Mouse (Mus musculus) CD4-positive, CD25-positive, alpha-beta regulatory T cell, adult 4 months (primary cell): ENCODE results near the gene Sec24a. TPM values are rescaled to one million over a fixed set of nuclear protein-coding genes. Genes with fewer than 3 reads are reported as not detected.
A peak's percentile ranks its signal among the peaks of the same experiment; 100 is the strongest.
"Not testable (repeated sequence)": the region's sequence is repeated elsewhere in the genome, so short reads cannot be mapped to it uniquely, and the experiment has no call there.

Source experiments
- ATAC-seq: one replicate; pipeline ENCODE4 v1.8.0; 2017
- polyA plus RNA-seq, 2 experiments: library from polyadenylated mRNA; unstranded; fragments of 100-300 nt; shearing (Covaris generic); gene quantifications; one replicate each; pipeline ENCODE4 v1.2.1; 2017

Gene Sec24a
- polyA plus RNA-seq, 2 experiments from 2014 or later, result 18.2 to 27.0 TPM

GRCm38 (mm10) chr11:51681324-51681975, 82.0 kb downstream of the Sec24a start:
- ATAC-seq, result peak; percentile 74

- no peak for ATAC-seq
Observed at GRCm38 (mm10) chr11:51679466-51679865, 84.0 kb downstream of the Sec24a start.

- no peak for ATAC-seq
Observed at GRCm38 (mm10) chr11:51677737-51678418, 85.6 kb downstream of the Sec24a start.

GRCm38 (mm10) chr11:51675386-51675785, 88.0 kb downstream of the Sec24a start:
- ATAC-seq, result no peak

GRCm38 (mm10) chr11:51673291-51673690, 90.1 kb downstream of the Sec24a start:
- ATAC-seq, result no peak

- ATAC-seq, result no peak
Observed at GRCm38 (mm10) chr11:51671376-51671775, 92.1 kb downstream of the Sec24a start.

GRCm38 (mm10) chr11:51670846-51671245, 92.6 kb downstream of the Sec24a start:
- ATAC-seq, result no peak

GRCm38 (mm10) chr11:51664747-51665146, 98.7 kb downstream of the Sec24a start:
- ATAC-seq, result not testable (repeated sequence)

- ATAC-seq, result no peak
Observed at GRCm38 (mm10) chr11:51662632-51663031, 100.8 kb downstream of the Sec24a start.

GRCm38 (mm10) chr11:51661867-51662365, 101.5 kb downstream of the Sec24a start:
- no peak for ATAC-seq

- ATAC-seq, result no peak
Observed at GRCm38 (mm10) chr11:51658705-51659104, 104.7 kb downstream of the Sec24a start.

GRCm38 (mm10) chr11:51658291-51658690, 105.1 kb downstream of the Sec24a start:
- no peak for ATAC-seq

- ATAC-seq, result no peak
Observed at GRCm38 (mm10) chr11:51656798-51657521, 106.5 kb downstream of the Sec24a start.

GRCm38 (mm10) chr11:51654891-51655290, 108.5 kb downstream of the Sec24a start:
- no peak for ATAC-seq

GRCm38 (mm10) chr11:51653736-51654135, 109.7 kb downstream of the Sec24a start:
- ATAC-seq, result no peak

GRCm38 (mm10) chr11:51652889-51653418, 110.5 kb downstream of the Sec24a start:
- no peak for ATAC-seq

- peak; percentile 89 for ATAC-seq
Observed at GRCm38 (mm10) chr11:51650691-51651515, 112.5 kb downstream of the Sec24a start, which contains the start of the genes N4bp3 and D930048N14Rik. TSS of gene N4bp3 (minus strand) at chr11:51650842. TSS of gene D930048N14Rik (plus strand) at chr11:51650954.

GRCm38 (mm10) chr11:51650261-51650660, 113.2 kb downstream of the Sec24a start:
- peak; percentile 36 for ATAC-seq

- peak; percentile 47 for ATAC-seq
Observed at GRCm38 (mm10) chr11:51649889-51650199, 113.6 kb downstream of the Sec24a start.

- no peak for ATAC-seq
Observed at GRCm38 (mm10) chr11:51649111-51649888, 114.1 kb downstream of the Sec24a start.

- no peak for ATAC-seq
Observed at GRCm38 (mm10) chr11:51648566-51648965, 114.9 kb downstream of the Sec24a start.
